Mouse (Mus musculus) cerebellum, adult 9-10 months (tissue): ENCODE results near the gene Prkce.
A peak's percentile ranks its signal among the peaks of the same experiment; 100 is the strongest.

Source experiments
- DNase-seq: peaks from one replicate; pipeline ENCODE4 v3.0.0; 2022

Gene Prkce

GRCm38 (mm10) chr17:86378611-86379010, 211.0 kb downstream of the Prkce start:
- no peak for DNase-seq

- no peak for DNase-seq
Measured at GRCm38 (mm10) chr17:86379405-86380137, 212.0 kb downstream of the Prkce start.

GRCm38 (mm10) chr17:86381464-86381863, 213.9 kb downstream of the Prkce start:
- no peak for DNase-seq

GRCm38 (mm10) chr17:86382885-86383284, 215.3 kb downstream of the Prkce start:
- DNase-seq: no peak

GRCm38 (mm10) chr17:86383699-86384572, 216.4 kb downstream of the Prkce start:
- DNase-seq: no peak

GRCm38 (mm10) chr17:86392475-86392874, 224.9 kb downstream of the Prkce start:
- no peak for DNase-seq

GRCm38 (mm10) chr17:86393191-86393590, 225.6 kb downstream of the Prkce start:
- no peak for DNase-seq

GRCm38 (mm10) chr17:86397097-86397496, 229.5 kb downstream of the Prkce start:
- DNase-seq: no peak

- no peak for DNase-seq
Measured at GRCm38 (mm10) chr17:86397647-86398046, 230.1 kb downstream of the Prkce start.

- no peak for DNase-seq
Measured at GRCm38 (mm10) chr17:86398226-86398625, 230.6 kb downstream of the Prkce start.

GRCm38 (mm10) chr17:86400032-86400431, 232.4 kb downstream of the Prkce start:
- DNase-seq: no peak

- DNase-seq: peak; percentile 86
Measured at GRCm38 (mm10) chr17:86404795-86405501, 237.4 kb downstream of the Prkce start.

- DNase-seq: no peak
Measured at GRCm38 (mm10) chr17:86405644-86406043, 238.1 kb downstream of the Prkce start.

GRCm38 (mm10) chr17:86407921-86408613, 240.5 kb downstream of the Prkce start:
- DNase-seq: peak; percentile 59

- no peak for DNase-seq
Measured at GRCm38 (mm10) chr17:86408614-86409006, 241.0 kb downstream of the Prkce start.

- DNase-seq: no peak
Measured at GRCm38 (mm10) chr17:86409485-86409884, 241.9 kb downstream of the Prkce start.

GRCm38 (mm10) chr17:86410496-86410895, 242.9 kb downstream of the Prkce start:
- DNase-seq: no peak

GRCm38 (mm10) chr17:86412141-86412540, 244.6 kb downstream of the Prkce start:
- DNase-seq: no peak

GRCm38 (mm10) chr17:86414608-86415007, 247.0 kb downstream of the Prkce start:
- no peak for DNase-seq

GRCm38 (mm10) chr17:86415989-86416388, 248.4 kb downstream of the Prkce start:
- DNase-seq: no peak

GRCm38 (mm10) chr17:86418334-86418733, 250.7 kb downstream of the Prkce start:
- DNase-seq: no peak

GRCm38 (mm10) chr17:86419199-86419598, 251.6 kb downstream of the Prkce start:
- DNase-seq: no peak
